Mouse (Mus musculus) brain, embryonic 14.5 days (tissue): ENCODE results near the gene Pik3cb. TPM values are rescaled to one million over a fixed set of nuclear protein-coding genes. Genes with fewer than 3 reads are reported as not detected.

Experiments
- DNase-seq: peaks from one replicate; pipeline ENCODE4 v3.0.0-alpha.2; 2011; ENCODE audit warnings: low read depth
- CTCF ChIP-seq: fragments of 200-500 bp; IDR thresholded peaks from 2 replicates; pipeline ENCODE4 v1.5.1; 2012; ENCODE audit warnings: inconsistent platforms, mild to moderate bottlenecking, moderate library complexity, borderline replicate concordance; ENCODE audit not compliant: insufficient read depth, insufficient read length; ENCODE audit errors: extremely low read depth
- POLR2A ChIP-seq: fragments of 200-500 bp; IDR thresholded peaks from 2 replicates; pipeline ENCODE4 v1.6.1; 2012; ENCODE audit warnings: mild to moderate bottlenecking, inconsistent platforms, borderline replicate concordance; ENCODE audit not compliant: poor library complexity, insufficient read depth, insufficient read length, severe bottlenecking; ENCODE audit errors: extremely low read depth
- polyA plus RNA-seq: library from polyadenylated mRNA; depleted of rRNA; stranded (reverse); fragments of >200 nt; gene quantifications from 2 replicates; pipeline ENCODE4 v1.2.3, GENCODE M21; 2012; rRNA removed

Gene Pik3cb
- 7.5 and 8.6 TPM in 2 replicates for polyA plus RNA-seq

DNA sequence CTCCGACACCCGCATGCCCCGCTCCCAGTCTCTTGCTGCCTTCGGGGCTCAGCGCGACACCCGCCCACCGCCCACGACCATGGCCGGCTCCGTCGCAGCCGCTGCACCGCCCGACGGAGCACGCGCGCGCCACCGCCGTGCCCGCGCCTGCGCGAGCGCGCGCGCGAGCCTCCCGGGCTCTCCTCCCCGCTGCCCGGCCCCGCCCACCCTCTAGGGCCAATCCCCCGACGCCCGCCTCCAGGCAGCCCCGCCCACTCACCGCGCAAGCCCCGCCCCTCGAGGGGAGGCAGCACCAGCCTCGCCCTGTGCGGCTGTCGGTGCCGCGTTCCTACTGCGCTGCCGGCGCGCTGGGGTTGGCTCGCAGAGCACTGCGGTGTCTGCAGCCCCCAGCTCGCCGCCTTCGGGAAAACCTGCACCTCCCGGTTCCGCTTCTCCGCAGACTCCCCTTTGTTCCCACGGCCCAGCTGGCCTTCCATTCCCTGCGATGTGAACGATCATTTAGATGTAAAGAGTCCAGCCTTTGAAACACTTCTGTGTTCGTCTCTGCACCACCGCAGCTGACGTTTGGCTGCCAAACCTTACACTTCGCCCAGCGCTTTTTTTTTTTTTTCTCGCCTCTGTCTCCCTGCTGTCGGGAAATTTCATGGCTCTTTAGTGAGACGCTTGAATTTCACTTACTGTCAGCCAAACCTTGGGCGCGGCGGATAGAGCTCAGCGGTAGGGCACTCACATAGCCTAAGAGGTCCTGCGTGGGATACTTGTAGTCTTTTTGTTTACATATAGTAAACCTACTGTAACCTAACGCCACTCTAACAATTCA lies at the start of gene Pik3cb:
TSS of gene Pik3cb (minus strand) at position 559 of the 820 bp plus-strand sequence.
- TF ChIP-seq CTCF (no peak), POLR2A (peak; percentile 82)
- DNase-seq = peak; percentile 98

DNA sequence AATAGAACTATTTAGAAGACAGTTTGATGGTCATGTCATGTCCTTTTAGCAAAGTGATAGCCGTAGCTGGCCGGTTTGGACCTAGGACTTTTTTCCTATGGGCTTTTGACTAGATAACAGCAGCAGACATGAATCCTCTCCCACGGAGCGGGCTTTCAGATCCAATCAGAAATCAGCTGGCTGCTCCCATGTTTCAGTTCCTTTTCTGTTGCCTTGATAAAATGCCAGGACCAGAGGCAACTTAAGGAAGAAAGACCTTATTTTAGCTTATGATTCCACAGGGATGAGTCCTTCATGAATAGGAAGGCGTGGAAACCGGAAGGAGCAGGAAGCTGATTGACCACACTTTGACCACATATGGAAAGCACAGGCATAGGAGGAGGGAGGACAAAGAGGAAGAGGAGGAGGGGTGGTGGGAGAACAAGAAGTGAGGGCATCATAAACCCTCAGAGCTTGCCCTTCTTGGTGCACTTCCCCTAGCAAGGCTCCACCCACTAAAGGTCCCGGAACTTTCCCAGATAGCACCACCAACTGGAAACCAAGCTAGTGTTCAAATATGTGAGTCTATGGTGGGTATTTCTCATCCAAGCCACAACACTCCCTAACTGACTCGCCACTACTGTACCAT lies 42.7 kb upstream of the Pik3cb start:
- TF ChIP-seq CTCF (no peak), POLR2A (no peak)
- DNase-seq = no peak

GRCm38 (mm10) chr9:99182121-99182520 lies 41.7 kb upstream of the Pik3cb start:
- no peak for DNase-seq
- TF ChIP-seq CTCF (no peak), POLR2A (no peak)

DNA sequence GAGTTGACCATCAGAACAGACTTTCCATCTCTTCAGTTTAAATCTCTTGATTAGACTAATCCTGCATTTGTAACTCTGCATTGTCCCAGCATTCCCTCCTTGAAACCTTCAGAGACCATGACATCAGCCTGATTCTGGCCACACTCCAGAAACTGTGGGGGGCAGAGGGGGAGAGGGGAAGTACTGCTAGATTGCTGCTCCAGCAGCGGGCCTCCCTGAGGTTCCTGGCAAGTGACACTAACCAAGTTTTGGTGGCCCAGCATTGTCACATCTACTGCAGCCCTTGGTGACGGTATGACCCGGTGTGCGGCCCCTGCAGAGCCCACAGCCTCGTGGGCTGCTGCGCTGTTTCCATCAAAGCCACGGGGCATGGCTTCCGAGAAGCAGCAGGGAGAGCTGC lies 39.9 kb upstream of the Pik3cb start:
- DNase-seq = peak; percentile 70
- TF ChIP-seq CTCF (no peak), POLR2A (no peak)

DNA sequence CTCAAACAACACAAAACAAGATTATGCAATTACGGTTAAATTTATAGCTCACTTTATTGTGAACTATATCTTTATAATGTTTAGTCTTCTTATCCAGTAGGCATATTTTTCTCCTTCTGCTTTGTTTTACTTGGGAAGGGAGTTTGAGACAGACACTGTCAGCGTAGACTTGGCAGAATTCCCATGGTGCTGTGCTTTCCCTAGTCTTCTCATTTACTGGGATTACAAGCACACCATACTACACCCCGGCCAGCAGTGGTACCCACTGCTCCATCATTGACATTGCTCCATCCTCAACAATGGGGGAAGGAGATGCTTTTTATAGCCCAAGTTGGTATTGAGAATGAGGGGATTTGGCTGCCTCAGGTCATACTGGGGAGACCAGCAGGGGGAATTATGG lies 38.3 kb upstream of the Pik3cb start:
- TF ChIP-seq POLR2A = no peak
- no peak for TF ChIP-seq CTCF
- DNase-seq = peak; percentile 55

DNA sequence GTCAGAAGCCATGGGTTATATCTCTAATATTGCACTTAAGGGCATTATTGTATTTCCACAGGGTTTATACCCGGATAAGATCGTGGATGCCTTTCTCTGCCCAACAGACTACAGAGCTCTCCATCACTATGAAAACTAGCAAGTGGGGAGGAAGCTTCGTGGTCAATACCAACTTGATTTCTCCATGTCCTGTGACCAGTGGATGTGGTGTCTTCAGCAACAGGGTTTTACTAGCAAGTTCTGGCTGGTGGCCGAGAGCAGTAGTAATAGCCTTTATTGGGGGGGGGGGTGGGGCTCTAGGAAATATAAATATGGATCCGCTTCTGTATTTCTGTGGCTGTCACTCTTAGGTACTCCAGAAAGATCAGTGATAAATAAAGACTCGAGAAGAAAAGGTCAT lies 35.4 kb upstream of the Pik3cb start:
- no peak for DNase-seq
- TF ChIP-seq POLR2A (no peak), CTCF (no peak)

DNA sequence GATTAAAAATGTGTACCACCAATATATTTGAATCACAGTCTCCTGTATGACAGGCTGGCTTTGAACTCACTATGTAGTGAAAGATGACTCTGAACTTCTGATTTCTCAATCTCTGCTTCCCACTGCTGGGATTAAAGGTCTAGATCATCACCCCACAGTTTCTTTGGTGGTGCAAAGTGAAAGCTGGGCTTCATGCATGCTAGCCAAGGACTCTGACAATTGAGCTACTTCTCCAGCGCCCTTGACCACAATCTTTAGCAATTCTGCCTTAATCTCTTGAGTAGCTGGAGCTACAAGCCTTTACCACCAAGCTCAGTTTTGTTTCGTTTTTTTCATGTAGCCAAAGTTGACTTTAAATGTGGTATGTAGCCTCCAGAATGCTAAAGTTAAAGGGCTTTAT lies 32.4 kb upstream of the Pik3cb start:
- no peak for TF ChIP-seq CTCF
- TF ChIP-seq POLR2A = no peak
- DNase-seq = no peak

GRCm38 (mm10) chr9:99171186-99171585 lies 30.8 kb upstream of the Pik3cb start:
- TF ChIP-seq CTCF (no peak), POLR2A (no peak)
- peak; percentile 19 for DNase-seq

DNA sequence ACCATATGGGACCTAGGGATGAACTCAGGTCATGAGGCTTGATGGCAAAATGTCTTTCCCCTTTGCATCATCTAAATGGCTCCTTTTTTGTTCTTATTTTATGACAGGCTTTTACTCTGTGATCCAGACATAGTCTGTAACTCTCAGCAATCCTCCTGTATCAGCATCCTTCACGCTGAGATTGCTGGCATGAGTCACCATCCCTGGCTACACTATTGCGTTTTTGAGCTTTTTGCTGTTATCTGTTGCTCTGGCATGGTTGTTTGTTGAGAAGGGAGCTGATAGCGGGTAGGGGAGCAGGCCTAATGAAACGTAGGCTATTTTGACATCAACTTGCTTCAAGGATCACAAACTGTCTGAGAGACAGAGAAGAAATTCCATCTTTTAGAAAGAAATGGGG lies 28.6 kb upstream of the Pik3cb start:
- TF ChIP-seq POLR2A (no peak), CTCF (no peak)
- DNase-seq = no peak

DNA sequence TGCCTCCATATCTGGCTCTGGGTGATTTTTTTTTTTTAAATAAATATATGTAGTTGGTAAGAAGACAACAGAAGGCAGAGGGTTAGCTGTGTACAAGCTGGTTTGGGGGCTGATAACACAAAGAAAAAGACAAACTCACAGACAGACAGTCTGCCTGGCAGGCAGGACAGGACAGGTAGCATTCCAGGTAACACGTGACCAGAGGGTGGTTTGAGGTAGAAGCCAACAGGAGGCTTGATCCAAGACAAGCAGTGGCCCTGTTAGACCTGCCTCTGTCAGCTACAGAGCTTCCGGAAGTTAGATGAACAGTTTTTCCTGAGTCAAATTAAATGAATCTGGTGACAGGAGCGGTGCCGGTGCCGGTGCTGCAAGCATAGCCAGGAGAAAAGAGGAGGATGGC lies 26.5 kb upstream of the Pik3cb start:
- TF ChIP-seq CTCF = no peak
- TF ChIP-seq POLR2A = no peak
- no peak for DNase-seq

DNA sequence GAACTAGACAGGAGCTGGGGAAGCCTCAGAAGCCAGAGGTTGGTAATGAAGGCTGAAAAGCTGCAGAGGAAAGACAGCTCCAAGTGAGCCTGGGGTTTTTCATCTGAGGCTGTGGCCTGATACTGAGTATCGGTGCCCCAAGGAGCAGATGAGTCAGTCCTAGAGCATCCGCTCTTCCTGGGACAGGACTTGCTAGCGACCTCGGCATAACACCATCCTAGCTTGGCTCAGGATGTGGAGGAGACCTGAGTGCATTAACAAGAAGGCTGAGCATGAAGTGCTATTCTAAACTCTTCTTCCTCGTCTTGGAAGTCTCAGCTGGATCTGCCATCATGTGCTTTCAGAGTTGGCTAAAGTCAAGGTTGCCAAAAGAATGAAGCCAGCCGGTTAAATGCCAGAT lies 25.5 kb upstream of the Pik3cb start:
- DNase-seq = no peak
- no peak for TF ChIP-seq POLR2A
- no peak for TF ChIP-seq CTCF

GRCm38 (mm10) chr9:99164664-99165226 lies 24.3 kb upstream of the Pik3cb start:
- no peak for TF ChIP-seq CTCF
- TF ChIP-seq POLR2A = no peak
- peak; percentile 79 for DNase-seq

- TF ChIP-seq CTCF = no peak
- TF ChIP-seq POLR2A = no peak
- DNase-seq = no peak
Observed at GRCm38 (mm10) chr9:99164148-99164503, 23.7 kb upstream of the Pik3cb start.
